Mouse (Mus musculus) erythroblast, adult 5-6 weeks (primary cell): ENCODE results near the gene Crb1. TPM values are rescaled to one million over a fixed set of nuclear protein-coding genes. Genes with fewer than 3 reads are reported as not detected.

ENCODE experiments used
- total RNA-seq, 2 experiments: library from RNA; stranded (forward) in 1 of 2; stranded (reverse) in 1 of 2; fragments of 150-400 nt in 1 of 2; fragments of 200-764, 138-1000 nt in 1 of 2; gene quantifications; 2 replicates each; pipeline versions ENCODE4 v1.2.3 to v1.2.4; 2015 to 2017; ENCODE audit warnings: low replicate concordance in 2 of 2

Crb1 gene
- total RNA-seq, 2 experiments from 2014 or later: not detected

Other genes with a start within 250 kb of the Crb1 start
- 4.2 and 5.8 TPM in 2 replicates for gene Zbtb41, start 45.2 kb upstream of the Crb1 start, total RNA-seq (2015; ENCODE audit: low replicate concordance)
- 2.6 and 3.9 TPM in 2 replicates for gene Zbtb41, start 45.2 kb upstream of the Crb1 start, total RNA-seq (2017; ENCODE audit: low replicate concordance)
- gene Aspm, start 77.7 kb upstream of the Crb1 start, total RNA-seq (2015; ENCODE audit: low replicate concordance): 15.7 and 21.5 TPM in 2 replicates
- gene Aspm, start 77.7 kb upstream of the Crb1 start, total RNA-seq (2017; ENCODE audit: low replicate concordance): 22.0 and 26.1 TPM in 2 replicates
- not detected in 2 replicates for gene F13b, start 124.6 kb upstream of the Crb1 start, total RNA-seq (2015; ENCODE audit: low replicate concordance)
- gene F13b, start 124.6 kb upstream of the Crb1 start, total RNA-seq (2017; ENCODE audit: low replicate concordance): not detected in 2 replicates
- not detected in 2 replicates for gene Cfhr1, start 183.2 kb upstream of the Crb1 start, total RNA-seq (2015; ENCODE audit: low replicate concordance)
- gene Cfhr1, start 183.2 kb upstream of the Crb1 start, total RNA-seq (2017; ENCODE audit: low replicate concordance): not detected in 2 replicates